Mouse (Mus musculus) megakaryocyte, embryonic 14.5 days (primary cell): Measurements from ENCODE around the gene Smim20.

ENCODE experiments used
- FLI1 ChIP-seq: IDR thresholded peaks from 2 replicates; pipeline ENCODE4 v1.6.1; 2012; ENCODE audit warnings: low read length, inconsistent platforms, mixed read lengths
- GATA1 ChIP-seq: IDR thresholded peaks from 3 replicates; pipeline ENCODE4 v1.6.1; 2012; ENCODE audit warnings: mixed read lengths, low read length, inconsistent platforms, borderline replicate concordance

- no peak for TF ChIP-seq GATA1
- no peak for TF ChIP-seq FLI1
Measured at GRCm38 (mm10) chr5:53326023-53326422, 59.1 kb downstream of the Smim20 start.
